Mouse (Mus musculus) heart, embryonic 12.5 days (tissue): Measurements from ENCODE around the gene Kcna1. TPM values are rescaled to one million over a fixed set of nuclear protein-coding genes. Genes with fewer than 3 reads are reported as not detected.

Experiments
- ATAC-seq: fragments of 200-750 bp; cut with Nextera tagmentation; 2 replicates; pipeline ENCODE4 v1.8.0; 2017; ENCODE audit warnings: moderate TSS enrichment, moderate library complexity; ENCODE audit not compliant: insufficient number of reproducible peaks, low FRiP score
- H3K27ac ChIP-seq: fragments of 300-500 bp; sonication (generic); 2 replicates; pipeline ENCODE4 v1.5.1; 2016; ENCODE audit warnings: mild to moderate bottlenecking, moderate library complexity; ENCODE audit not compliant: poor library complexity, severe bottlenecking
- H3K27me3 ChIP-seq: fragments of 300-500 bp; sonication (generic); replicated peaks from 2 replicates; pipeline ENCODE4 v1.6.1; 2016; ENCODE audit warnings: mild to moderate bottlenecking, moderate library complexity
- H3K36me3 ChIP-seq: fragments of 300-500 bp; sonication (generic); 2 replicates; pipeline ENCODE4 v1.6.1; 2016; ENCODE audit warnings: mild to moderate bottlenecking, moderate library complexity
- H3K4me1 ChIP-seq: fragments of 300-500 bp; sonication (generic); replicated peaks from 2 replicates; pipeline ENCODE4 v1.6.1; 2016; ENCODE audit warnings: mild to moderate bottlenecking
- H3K4me2 ChIP-seq: fragments of 300-500 bp; sonication (generic); 2 replicates; pipeline ENCODE4 v1.6.1; 2016; ENCODE audit warnings: mild to moderate bottlenecking, moderate library complexity
- H3K4me3 ChIP-seq: fragments of 300-500 bp; sonication (generic); 2 replicates; pipeline ENCODE4 v1.5.1; 2016; ENCODE audit warnings: mild to moderate bottlenecking
- H3K9ac ChIP-seq: fragments of 300-500 bp; sonication (generic); 2 replicates; pipeline ENCODE4 v1.6.1; 2016; ENCODE audit warnings: mild to moderate bottlenecking, moderate library complexity
- H3K9me3 ChIP-seq: fragments of 300-500 bp; sonication (generic); replicated peaks from 2 replicates; pipeline ENCODE4 v1.6.1; 2016; ENCODE audit warnings: mild to moderate bottlenecking, moderate library complexity
- WGBS: fragments of 180-500 bp; shearing (Covaris S2); methylation state at CpG from one replicate; pipeline ENCODE4 v1.1.7; 2016; 5-methylcytosine and 5-hydroxymethylcytosine counted together
- polyA plus RNA-seq: library from polyadenylated mRNA; unstranded; fragments of >200 nt; fragmentation: Nextera tagmentation; extraction: Ambion mirVana; gene quantifications from 2 replicates; pipeline ENCODE4 v1.2.1, GENCODE M21; 2016

Kcna1 gene
- polyA plus RNA-seq, 1 experiment from 2014 or later = 0.23 TPM

DNA sequence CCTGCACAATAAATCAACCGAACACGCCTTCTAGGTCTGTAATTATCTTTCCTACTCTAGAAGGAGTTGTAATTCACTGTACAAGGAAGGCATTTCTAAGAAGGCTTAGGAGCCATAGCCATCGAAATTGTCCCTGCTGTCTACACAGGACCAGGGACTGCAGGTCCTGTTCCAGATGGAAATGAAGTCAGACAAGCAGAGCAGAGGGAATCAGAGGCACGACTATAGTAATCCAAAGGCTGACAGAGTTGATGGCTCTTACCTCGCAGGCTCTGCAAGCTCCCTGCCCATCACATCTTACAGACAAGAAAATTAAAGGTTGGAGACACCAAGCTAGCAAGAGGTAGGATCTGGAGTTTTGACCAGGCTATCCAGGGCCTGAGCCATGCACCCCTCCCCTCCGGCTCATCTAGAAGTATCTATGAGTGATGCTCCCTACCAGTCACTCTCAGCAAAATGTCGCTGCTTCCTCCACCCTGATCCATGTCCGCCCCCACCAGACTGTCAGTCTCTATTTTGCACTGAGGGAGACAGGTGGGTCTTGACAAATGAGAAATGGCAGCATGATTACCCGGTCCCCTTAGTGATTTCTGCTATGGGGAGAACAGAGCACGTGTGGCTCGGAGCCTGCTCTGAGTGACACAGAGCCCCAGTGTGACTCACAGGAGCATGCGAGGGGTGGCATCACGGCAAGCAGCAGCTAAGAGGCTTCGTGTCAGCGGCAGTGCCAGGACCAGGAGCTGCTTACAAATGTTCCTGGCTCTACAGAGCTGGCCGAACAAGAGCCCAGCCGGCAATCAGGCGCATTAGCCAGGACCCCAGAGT, 50.2 kb downstream of the Kcna1 start:
- 79% methylated on average over 18 of the region's 18 CpGs for WGBS
- H3K4me1 ChIP-seq = peaks cover 5% of the 10 kb centered on the region; the same call in 1 of the 2 replicates
- H3K4me3 ChIP-seq = no peak overlapping the region
- no peak overlapping the region for H3K9ac ChIP-seq
- H3K27ac ChIP-seq = no peak overlapping the region
- ATAC-seq = no peak
- H3K36me3 ChIP-seq = no peaks in the 10 kb centered on the region
- H3K9me3 ChIP-seq = no peaks in the 10 kb centered on the region
- H3K27me3 ChIP-seq = peaks cover 6% of the 10 kb centered on the region; the same call in 1 of the 2 replicates
- no peak overlapping the region for H3K4me2 ChIP-seq

DNA sequence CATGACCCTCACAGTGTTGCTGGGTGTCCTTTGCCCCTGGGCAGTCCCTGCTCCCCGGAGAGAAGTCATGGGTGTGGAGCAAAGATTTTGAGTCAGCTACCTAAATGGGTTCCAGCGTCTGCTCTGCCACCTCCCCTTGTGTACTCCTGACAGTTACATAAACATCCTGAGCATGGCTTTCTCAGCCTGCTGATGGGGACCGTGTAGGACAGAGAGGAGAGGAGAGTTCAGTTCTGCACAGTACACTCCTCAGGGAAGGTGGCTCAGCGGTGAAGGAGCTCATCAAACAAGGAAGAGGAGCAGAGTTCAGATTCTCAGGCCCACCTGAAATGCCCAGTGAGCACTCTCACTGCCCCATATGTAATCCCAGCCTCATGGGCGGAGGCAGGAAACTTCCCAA, 51.1 kb downstream of the Kcna1 start:
- Histone ChIP-seq H3K27me3 (peaks cover 6% of the 10 kb centered on the region; the same call in 1 of the 2 replicates), H3K9ac (no peak overlapping the region), H3K4me3 (no peak overlapping the region), H3K9me3 (no peaks in the 10 kb centered on the region), H3K4me2 (no peak overlapping the region), H3K27ac (no peak overlapping the region), H3K4me1 (peaks cover 5% of the 10 kb centered on the region; the same call in 1 of the 2 replicates), H3K36me3 (no peaks in the 10 kb centered on the region)
- no peak for ATAC-seq
- 44% methylated on average over 5 of the region's 5 CpGs for whole genome bisulfite sequencing

DNA sequence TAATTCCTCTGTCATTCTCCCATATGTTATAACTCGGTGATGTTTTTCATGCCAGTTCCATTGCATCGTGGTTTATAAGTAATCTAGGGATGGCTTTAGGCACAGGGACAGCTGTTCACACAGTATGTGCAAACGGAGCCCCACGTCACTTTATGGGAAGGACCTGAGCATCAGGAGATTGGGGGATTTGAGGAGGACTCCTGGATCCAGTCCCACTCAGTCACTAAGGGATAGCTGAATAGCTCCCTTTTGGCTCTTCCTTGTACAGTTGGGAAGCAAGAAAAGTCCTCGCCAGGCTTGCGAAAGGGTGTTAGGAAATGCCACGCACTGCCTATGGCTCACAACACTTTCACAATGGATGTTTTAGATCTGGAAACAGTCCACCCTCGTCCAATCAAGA, 51.8 kb downstream of the Kcna1 start:
- peaks cover 6% of the 10 kb centered on the region; the same call in 1 of the 2 replicates for H3K27me3 ChIP-seq
- 85% methylated on average over 8 of the region's 8 CpGs for WGBS
- H3K9ac ChIP-seq = no peak overlapping the region
- H3K9me3 ChIP-seq = no peaks in the 10 kb centered on the region
- H3K4me2 ChIP-seq = no peak overlapping the region
- no peak for ATAC-seq
- no peaks in the 10 kb centered on the region for H3K36me3 ChIP-seq
- H3K4me1 ChIP-seq = peaks cover under 1% of the 10 kb centered on the region; the same call in 1 of the 2 replicates
- H3K4me3 ChIP-seq = no peak overlapping the region
- H3K27ac ChIP-seq = no peak overlapping the region

DNA sequence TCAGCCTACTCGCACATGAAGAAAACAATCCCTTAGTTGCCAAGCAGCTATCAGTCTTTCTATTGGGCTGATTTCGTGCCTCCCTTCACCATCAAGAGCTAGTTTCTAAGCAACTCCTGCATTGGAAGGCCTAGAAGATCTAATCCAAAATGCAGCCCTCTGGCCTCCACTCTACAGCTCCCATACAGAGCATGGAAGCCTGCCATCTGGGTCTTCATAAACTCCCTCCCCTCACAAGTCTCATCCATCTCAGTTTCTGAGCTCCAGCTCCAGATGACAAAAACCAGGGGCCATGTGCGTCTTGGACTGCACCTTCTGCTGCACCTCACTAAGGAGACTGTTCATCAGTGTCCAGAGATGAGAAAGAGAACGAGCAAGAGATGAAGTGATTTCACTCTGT, 52.8 kb downstream of the Kcna1 start:
- Histone ChIP-seq H3K27me3 (peaks cover 6% of the 10 kb centered on the region; the same call in 1 of the 2 replicates), H3K4me3 (no peak overlapping the region), H3K4me1 (no peaks in the 10 kb centered on the region), H3K36me3 (no peaks in the 10 kb centered on the region), H3K27ac (no peak overlapping the region), H3K4me2 (no peak overlapping the region), H3K9ac (no peak overlapping the region), H3K9me3 (peaks cover 6% of the 10 kb centered on the region; the same call in 1 of the 2 replicates)
- 79% methylated on average over 4 of the region's 4 CpGs for WGBS
- ATAC-seq = no peak

Other genes with a start within 250 kb of the Kcna1 start
- gene Kcna5, start 111.0 kb downstream of the Kcna1 start, polyA plus RNA-seq = 7.2 and 9.0 TPM in 2 replicates
- gene Kcna6, start 94.3 kb upstream of the Kcna1 start, polyA plus RNA-seq = 2.0 and 2.5 TPM in 2 replicates
- 346 and 353 TPM in 2 replicates for gene Ndufa9, start 202.8 kb upstream of the Kcna1 start, polyA plus RNA-seq
- not detected in 2 replicates for gene Akap3, start 206.7 kb upstream of the Kcna1 start, polyA plus RNA-seq